Mouse (Mus musculus): ENCODE results near the gene Rab35. TPM values are rescaled to one million over a fixed set of nuclear protein-coding genes. Genes with fewer than 3 reads are reported as not detected.

Gene Rab35
- polyA plus RNA-seq, 1 experiment from 2014 or later = 19.9 TPM

DNA sequence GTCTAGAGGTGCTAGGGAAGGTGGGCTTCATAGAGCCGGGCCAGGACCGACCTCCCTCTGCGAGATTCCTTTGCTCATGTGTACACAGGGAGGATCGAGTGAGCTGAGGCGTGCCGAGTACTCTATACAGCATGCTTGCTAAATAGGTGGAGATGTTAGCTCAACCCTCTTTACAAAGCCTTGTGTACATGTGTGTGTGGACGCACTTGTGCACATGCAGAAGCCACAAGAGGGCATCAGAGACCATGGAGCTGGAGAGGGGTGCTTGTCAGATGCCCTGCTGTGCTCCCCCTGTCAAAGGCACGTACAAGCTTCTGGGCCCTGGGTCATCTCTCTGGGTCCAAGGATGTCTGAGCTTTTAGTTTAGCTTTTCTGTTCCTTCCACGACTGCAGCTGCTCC lies 12.5 kb downstream of the Rab35 start:
- no peak overlapping the region for H3K4me3 ChIP-seq (ENCODE audit: low read depth, low read length)
- no peak for ATAC-seq (ENCODE audit: insufficient read depth)
- no peaks in the 10 kb centered on the region for H3K27me3 ChIP-seq (ENCODE audit: insufficient read depth, low read length)
- peaks cover 82% of the 10 kb centered on the region for H3K36me3 ChIP-seq (ENCODE audit: insufficient read depth)
- no peak overlapping the region for H3K4me2 ChIP-seq
- no peak overlapping the region for H3K9ac ChIP-seq
- no peak for DNase-seq
- H3K4me1 ChIP-seq (ENCODE audit: insufficient read depth) = no peaks in the 10 kb centered on the region
- WGBS = 75% methylated on average over 9 of the region's 9 CpGs
- H3K27ac ChIP-seq (ENCODE audit: low read depth) = no peak overlapping the region
- H3K9me3 ChIP-seq (ENCODE audit: low read depth, low read length) = no peaks in the 10 kb centered on the region
- peak; percentile 33; the same call in 1 of the 2 replicates for TF ChIP-seq CTCF (IDR thresholded peaks at IDR 0.05; ENCODE audit: low read depth)

- no peak overlapping the region for H3K4me2 ChIP-seq
- no peak overlapping the region for H3K4me3 ChIP-seq (ENCODE audit: low read depth, low read length)
- 66% methylated on average over 3 of the region's 3 CpGs for WGBS
- DNase-seq (no peak), ATAC-seq (ENCODE audit: insufficient read depth) (no peak)
- H3K27me3 ChIP-seq (ENCODE audit: insufficient read depth, low read length) = no peaks in the 10 kb centered on the region
- TF ChIP-seq CTCF (IDR thresholded peaks at IDR 0.05; ENCODE audit: low read depth) = no peak
- no peak overlapping the region for H3K9ac ChIP-seq
- H3K36me3 ChIP-seq (ENCODE audit: insufficient read depth) = peaks cover 39% of the 10 kb centered on the region
- H3K27ac ChIP-seq (ENCODE audit: low read depth) = no peak overlapping the region
- H3K4me1 ChIP-seq (ENCODE audit: insufficient read depth) = no peaks in the 10 kb centered on the region
- H3K9me3 ChIP-seq (ENCODE audit: low read depth, low read length) = no peaks in the 10 kb centered on the region
These were observed 17.2 kb downstream of the Rab35 start for GRCm38 (mm10) chr5:115648876-115649275.

DNA sequence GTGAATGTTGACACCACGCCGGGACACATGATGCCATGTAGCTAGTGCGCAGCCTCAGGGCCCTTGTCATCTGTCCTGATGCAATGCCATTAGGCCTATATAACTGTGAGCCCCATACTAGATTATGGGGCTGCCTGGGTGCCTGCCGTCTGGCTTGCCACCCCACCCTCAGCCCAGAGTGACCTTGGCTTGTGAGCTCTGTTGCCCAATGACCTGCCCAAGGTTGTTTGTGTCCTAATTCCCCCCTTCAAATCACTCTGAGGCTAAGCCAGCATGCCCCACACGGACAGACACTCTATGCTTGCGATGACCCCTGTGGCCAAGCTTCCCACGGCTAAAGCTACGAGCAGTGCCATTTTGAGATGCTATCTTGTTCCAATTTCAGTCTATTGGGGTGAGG lies 18.0 kb downstream of the Rab35 start:
- no peaks in the 10 kb centered on the region for H3K4me1 ChIP-seq (ENCODE audit: insufficient read depth)
- H3K4me3 ChIP-seq (ENCODE audit: low read depth, low read length) = no peak overlapping the region
- H3K4me2 ChIP-seq = no peak overlapping the region
- TF ChIP-seq CTCF (IDR thresholded peaks at IDR 0.05; ENCODE audit: low read depth) = no peak
- H3K27ac ChIP-seq (ENCODE audit: low read depth) = no peak overlapping the region
- WGBS = 80% methylated on average over 8 of the region's 8 CpGs
- ATAC-seq (ENCODE audit: insufficient read depth) (no peak), DNase-seq (no peak)
- H3K36me3 ChIP-seq (ENCODE audit: insufficient read depth) = peaks cover 31% of the 10 kb centered on the region
- no peaks in the 10 kb centered on the region for H3K9me3 ChIP-seq (ENCODE audit: low read depth, low read length)
- H3K9ac ChIP-seq = no peak overlapping the region
- H3K27me3 ChIP-seq (ENCODE audit: insufficient read depth, low read length) = no peaks in the 10 kb centered on the region

DNA sequence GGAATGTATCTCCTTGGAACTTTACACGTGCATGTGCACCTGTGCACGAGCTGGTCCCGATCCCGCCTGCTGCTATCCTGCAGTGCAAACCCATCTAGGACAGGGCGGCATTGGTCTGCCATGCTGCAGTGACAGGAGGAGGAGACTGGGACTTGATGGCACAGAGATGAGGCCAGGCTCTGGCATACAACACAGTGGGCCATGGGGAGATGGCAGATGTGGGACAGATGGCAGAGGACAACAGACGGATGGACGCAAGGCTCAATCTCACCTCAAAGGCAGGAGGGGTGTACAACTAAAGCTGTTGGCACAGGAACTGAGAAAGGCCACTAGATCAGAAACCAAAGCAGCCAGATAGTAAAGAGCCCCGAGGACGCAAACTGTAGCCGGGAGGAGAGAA lies 19.2 kb downstream of the Rab35 start:
- WGBS = 89% methylated on average over 10 of the region's 10 CpGs
- H3K4me3 ChIP-seq (ENCODE audit: low read depth, low read length) = no peak overlapping the region
- TF ChIP-seq CTCF (IDR thresholded peaks at IDR 0.05; ENCODE audit: low read depth) = no peak
- DNase-seq (no peak), ATAC-seq (ENCODE audit: insufficient read depth) (no peak)
- H3K36me3 ChIP-seq (ENCODE audit: insufficient read depth) = peaks cover 19% of the 10 kb centered on the region
- H3K9me3 ChIP-seq (ENCODE audit: low read depth, low read length) = no peaks in the 10 kb centered on the region
- H3K9ac ChIP-seq = no peak overlapping the region
- H3K4me2 ChIP-seq = no peak overlapping the region
- H3K27me3 ChIP-seq (ENCODE audit: insufficient read depth, low read length) = no peaks in the 10 kb centered on the region
- no peak overlapping the region for H3K27ac ChIP-seq (ENCODE audit: low read depth)
- H3K4me1 ChIP-seq (ENCODE audit: insufficient read depth) = no peaks in the 10 kb centered on the region

- Histone ChIP-seq H3K9ac (peak overlapping the region; percentile 23; the same call in 1 of the 2 replicates), H3K4me3 (ENCODE audit: low read depth, low read length) (no peak overlapping the region; the same call in 1 of the 2 replicates), H3K9me3 (ENCODE audit: low read depth, low read length) (no peaks in the 10 kb centered on the region), H3K36me3 (ENCODE audit: insufficient read depth) (peaks cover 10% of the 10 kb centered on the region), H3K27me3 (ENCODE audit: insufficient read depth, low read length) (no peaks in the 10 kb centered on the region), H3K4me2 (peak overlapping the region; percentile 68), H3K4me1 (ENCODE audit: insufficient read depth) (no peaks in the 10 kb centered on the region), H3K27ac (ENCODE audit: low read depth) (no peak overlapping the region)
- DNase-seq = no peak
- no peak for ATAC-seq (ENCODE audit: insufficient read depth)
- TF ChIP-seq CTCF (IDR thresholded peaks at IDR 0.05; ENCODE audit: low read depth) = no peak
- 84% methylated on average over 10 of the region's 10 CpGs for WGBS
These were observed 20.1 kb downstream of the Rab35 start for GRCm38 (mm10) chr5:115651821-115652220.

DNA sequence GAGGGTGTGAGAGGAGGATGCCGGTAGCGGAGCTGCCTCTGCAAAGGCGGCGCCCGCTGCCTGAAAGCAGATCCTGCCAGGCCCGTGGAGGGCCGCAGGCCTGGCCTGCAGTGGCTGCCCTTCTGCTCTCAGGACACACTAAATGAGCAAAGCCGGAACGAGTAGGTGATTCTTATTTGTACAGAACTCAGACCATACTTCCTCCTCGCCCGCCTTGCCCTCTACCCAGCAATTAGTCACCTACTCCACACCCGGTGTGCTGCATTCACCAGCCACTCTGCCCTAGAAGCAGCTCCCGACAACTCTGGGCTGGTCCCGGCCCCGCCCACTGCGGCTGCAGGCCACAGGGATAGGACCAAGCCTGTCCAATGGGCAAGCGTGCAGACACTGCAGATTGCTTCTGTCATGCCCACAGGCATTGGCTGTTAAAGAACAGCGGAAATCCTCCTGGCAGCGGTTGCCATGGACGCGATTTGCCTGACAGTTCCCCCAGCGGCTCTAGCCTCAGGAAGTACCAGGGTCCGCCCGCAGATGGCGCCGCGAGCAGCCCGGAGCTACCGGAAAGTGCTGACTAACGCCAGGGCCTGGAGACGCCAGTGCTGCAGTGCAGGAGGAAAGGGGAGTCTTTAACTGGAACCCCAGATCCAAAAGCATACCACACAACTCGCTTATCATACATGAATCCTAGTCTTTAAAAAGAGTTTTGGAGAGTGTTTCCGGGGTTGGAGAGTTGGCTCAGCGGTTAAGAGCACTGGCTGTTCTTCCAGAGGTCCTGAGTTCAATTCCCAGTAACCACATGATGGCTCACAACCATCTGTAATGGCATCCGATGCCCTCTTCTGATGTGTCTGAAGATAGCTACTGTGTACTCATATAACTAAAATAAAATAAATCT lies 21.2 kb downstream of the Rab35 start:
- DNase-seq (peak; percentile 99), ATAC-seq (ENCODE audit: insufficient read depth) (peak; percentile 100)
- Histone ChIP-seq H3K4me3 (ENCODE audit: low read depth, low read length) (peak overlapping the region; percentile 42), H3K27ac (ENCODE audit: low read depth) (0 out of 2 replicates have a peak overlapping the region, but pooled peaks have one; percentile 55), H3K36me3 (ENCODE audit: insufficient read depth) (peaks cover under 1% of the 10 kb centered on the region; the same call in 1 of the 2 replicates), H3K4me2 (peak overlapping the region; percentile 68), H3K9ac (peak overlapping the region; percentile 57), H3K9me3 (ENCODE audit: low read depth, low read length) (no peaks in the 10 kb centered on the region), H3K4me1 (ENCODE audit: insufficient read depth) (no peaks in the 10 kb centered on the region), H3K27me3 (ENCODE audit: insufficient read depth, low read length) (no peaks in the 10 kb centered on the region)
- WGBS = 2% methylated on average over 35 of the region's 35 CpGs
- TF ChIP-seq CTCF (IDR thresholded peaks at IDR 0.05; ENCODE audit: low read depth) = peak; percentile 97

DNA sequence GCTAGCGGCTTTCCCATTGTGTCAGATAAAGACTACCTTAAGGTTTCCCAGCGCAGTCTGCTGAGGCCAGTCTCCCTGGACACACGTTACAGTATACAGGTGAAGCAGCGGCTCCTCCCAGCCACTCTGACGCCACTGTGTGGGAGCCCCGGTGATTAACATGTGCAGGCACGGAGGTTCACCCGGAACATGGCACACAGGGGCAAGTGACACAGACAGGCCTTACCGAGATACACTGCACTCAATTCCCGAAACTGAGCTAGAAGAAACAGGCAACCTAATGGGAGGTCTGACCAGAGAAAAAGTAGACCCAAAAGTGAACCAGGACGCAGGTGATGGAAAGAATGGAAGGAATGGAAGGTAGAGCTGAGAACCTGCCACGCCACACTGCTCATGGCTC lies 22.1 kb downstream of the Rab35 start:
- Histone ChIP-seq H3K4me2 (no peak overlapping the region), H3K27ac (ENCODE audit: low read depth) (no peak overlapping the region), H3K36me3 (ENCODE audit: insufficient read depth) (no peaks in the 10 kb centered on the region), H3K9me3 (ENCODE audit: low read depth, low read length) (no peaks in the 10 kb centered on the region), H3K27me3 (ENCODE audit: insufficient read depth, low read length) (no peaks in the 10 kb centered on the region), H3K4me3 (ENCODE audit: low read depth, low read length) (no peak overlapping the region), H3K4me1 (ENCODE audit: insufficient read depth) (no peaks in the 10 kb centered on the region), H3K9ac (no peak overlapping the region)
- ATAC-seq (ENCODE audit: insufficient read depth) (no peak), DNase-seq (no peak)
- WGBS = 84% methylated on average over 12 of the region's 12 CpGs
- no peak for TF ChIP-seq CTCF (IDR thresholded peaks at IDR 0.05; ENCODE audit: low read depth)

Data from lung, embryonic 14.5 days (tissue).